Mouse (Mus musculus) midbrain, postnatal 0 days (tissue): ENCODE data around the gene Edf1. TPM values are rescaled to one million over a fixed set of nuclear protein-coding genes. Genes with fewer than 3 reads are reported as not detected.

Experiments
- ATAC-seq: fragments of 200-750 bp; cut with Nextera tagmentation; 2 replicates; pipeline ENCODE4 v1.8.0; 2017; ENCODE audit warnings: moderate number of reproducible peaks, mild to moderate bottlenecking, moderate TSS enrichment, moderate library complexity; ENCODE audit not compliant: low FRiP score
- DNase-seq: peaks from one replicate; pipeline ENCODE4 v3.0.0-alpha.2; 2015; ENCODE audit warnings: low spot score
- H3K27ac ChIP-seq: fragments of 300-500 bp; sonication (generic); 2 replicates; pipeline ENCODE4 v1.5.1; 2014; ENCODE audit warnings: low read depth, mild to moderate bottlenecking, low read length, mixed read lengths
- H3K27me3 ChIP-seq: fragments of 300-500 bp; sonication (generic); 2 replicates; pipeline ENCODE4 v1.6.1; 2014; ENCODE audit warnings: low read length, control low read depth, mixed read lengths; ENCODE audit not compliant: insufficient read depth
- H3K36me3 ChIP-seq: fragments of 300-500 bp; sonication (generic); 2 replicates; pipeline ENCODE4 v1.6.1; 2014; ENCODE audit warnings: low read length, control low read depth, mixed read lengths; ENCODE audit not compliant: insufficient read depth
- H3K4me1 ChIP-seq: fragments of 300-500 bp; sonication (generic); 2 replicates; pipeline ENCODE4 v1.6.1; 2014; ENCODE audit warnings: mild to moderate bottlenecking, control low read depth, antibody characterized with exemption, low read length, mixed read lengths; ENCODE audit not compliant: insufficient read depth
- H3K4me2 ChIP-seq: fragments of 300-500 bp; sonication (generic); 2 replicates; pipeline ENCODE4 v1.6.1; 2014; ENCODE audit warnings: low read depth, mild to moderate bottlenecking, low read length, mixed read lengths; ENCODE audit not compliant: poor library complexity, severe bottlenecking
- H3K4me3 ChIP-seq: fragments of 300-500 bp; sonication (generic); 2 replicates; pipeline ENCODE4 v1.5.1; 2014; ENCODE audit warnings: low read depth, mild to moderate bottlenecking, low read length, moderate library complexity
- H3K9ac ChIP-seq: fragments of 300-500 bp; sonication (generic); replicated peaks from 2 replicates; pipeline ENCODE4 v1.6.1; 2014; ENCODE audit warnings: mild to moderate bottlenecking, low read length, moderate library complexity, mixed read lengths; ENCODE audit not compliant: poor library complexity, severe bottlenecking
- H3K9me3 ChIP-seq: fragments of 300-500 bp; sonication (generic); 2 replicates; pipeline ENCODE4 v1.6.1; 2016; ENCODE audit warnings: low read length, control low read depth
- CTCF ChIP-seq: IDR thresholded peaks from 2 replicates; pipeline ENCODE4 v1.5.1; 2016; ENCODE audit warnings: antibody characterized with exemption, mild to moderate bottlenecking
- WGBS: fragments of 180-500 bp; shearing (Covaris S2); extraction: QIAGEN DNeasy Blood & Tissue Kit; methylation state at CpG from one replicate; pipeline ENCODE4 v1.1.7; 2014; 5-methylcytosine and 5-hydroxymethylcytosine counted together
- polyA plus RNA-seq: library from polyadenylated mRNA; unstranded; fragments of >200 nt; fragmentation: Nextera tagmentation; extraction: Ambion mirVana; gene quantifications from 2 replicates; pipeline ENCODE4 v1.2.1, GENCODE M21; 2015
- total RNA-seq: library from RNA; depleted of rRNA; stranded (reverse); fragments of >200 nt; gene quantifications from 2 replicates; pipeline ENCODE4 v1.2.3, GENCODE M21; 2014

Gene Edf1
- total and polyA plus RNA-seq, 2 experiments from 2014 or later, result 187 to 389 TPM

- ATAC-seq, result no peak
- no peak overlapping the region for H3K27ac ChIP-seq
- no peak for DNase-seq
- no peak overlapping the region for H3K4me3 ChIP-seq
- no peak for TF ChIP-seq CTCF
- no peaks in the 10 kb centered on the region for H3K4me1 ChIP-seq
- no peaks in the 10 kb centered on the region for H3K9me3 ChIP-seq
- no peaks in the 10 kb centered on the region for H3K27me3 ChIP-seq
- no peak overlapping the region for H3K4me2 ChIP-seq
- H3K36me3 ChIP-seq, result peaks cover 14% of the 10 kb centered on the region
- 100% methylated on average over 2 of the region's 2 CpGs for WGBS
- H3K9ac ChIP-seq, result no peak overlapping the region
Measured at GRCm38 (mm10) chr2:25534866-25535182, 22.8 kb upstream of the Edf1 start.

- no peak for ATAC-seq
- no peak for TF ChIP-seq CTCF
- Histone ChIP-seq H3K27me3 (no peaks in the 10 kb centered on the region), H3K27ac (no peak overlapping the region), H3K36me3 (peaks cover 10% of the 10 kb centered on the region), H3K9me3 (no peaks in the 10 kb centered on the region), H3K4me2 (no peak overlapping the region), H3K4me1 (no peaks in the 10 kb centered on the region), H3K9ac (no peak overlapping the region), H3K4me3 (no peak overlapping the region)
- DNase-seq, result no peak
- WGBS, result 93% methylated on average over 8 of the region's 8 CpGs
Measured at GRCm38 (mm10) chr2:25536531-25536930, 21.1 kb upstream of the Edf1 start.

GRCm38 (mm10) chr2:25540541-25540948, 17.1 kb upstream of the Edf1 start:
- no peak overlapping the region for H3K4me3 ChIP-seq
- H3K27me3 ChIP-seq, result no peaks in the 10 kb centered on the region
- H3K9me3 ChIP-seq, result no peaks in the 10 kb centered on the region
- H3K9ac ChIP-seq, result no peak overlapping the region
- H3K36me3 ChIP-seq, result peaks cover 7% of the 10 kb centered on the region; the same call in 1 of the 2 replicates
- no peak for ATAC-seq
- H3K27ac ChIP-seq, result no peak overlapping the region
- WGBS, result 92% methylated on average over 4 of the region's 4 CpGs
- H3K4me2 ChIP-seq, result no peak overlapping the region
- H3K4me1 ChIP-seq, result no peaks in the 10 kb centered on the region
- DNase-seq, result no peak
- TF ChIP-seq CTCF, result no peak

GRCm38 (mm10) chr2:25541644-25542367, 15.8 kb upstream of the Edf1 start:
- H3K4me3 ChIP-seq, result no peak overlapping the region
- H3K27ac ChIP-seq, result no peak overlapping the region
- no peak for DNase-seq
- no peak for TF ChIP-seq CTCF
- peaks cover 4% of the 10 kb centered on the region; the same call in 1 of the 2 replicates for H3K4me1 ChIP-seq
- WGBS, result 94% methylated on average over 10 of the region's 10 CpGs
- no peaks in the 10 kb centered on the region for H3K27me3 ChIP-seq
- H3K4me2 ChIP-seq, result no peak overlapping the region
- no peak overlapping the region for H3K9ac ChIP-seq
- 0 out of 2 replicates have a peak, but pooled peaks cover 3% of the 10 kb centered on the region for H3K36me3 ChIP-seq
- no peak for ATAC-seq
- no peaks in the 10 kb centered on the region for H3K9me3 ChIP-seq

GRCm38 (mm10) chr2:25545996-25546810, 11.4 kb upstream of the Edf1 start:
- ATAC-seq, result peak; percentile 55

More at GRCm38 (mm10) chr2:25545996-25546810, 11.4 kb upstream of the Edf1 start:
- Histone ChIP-seq H3K4me1 (peaks cover 4% of the 10 kb centered on the region; the same call in 1 of the 2 replicates), H3K9me3 (no peaks in the 10 kb centered on the region), H3K27me3 (no peaks in the 10 kb centered on the region), H3K4me2 (peak overlapping the region; percentile 83), H3K36me3 (no peaks in the 10 kb centered on the region), H3K4me3 (peak overlapping the region; percentile 52), H3K27ac (no peak overlapping the region), H3K9ac (peak overlapping the region; percentile 51)
- DNase-seq, result no peak
- TF ChIP-seq CTCF, result no peak
- 13% methylated on average over 25 of the region's 43 CpGs for WGBS
